Mouse (Mus musculus): ENCODE data around the gene Prtg. TPM values are rescaled to one million over a fixed set of nuclear protein-coding genes. Genes with fewer than 3 reads are reported as not detected.

The Prtg gene
- polyA plus RNA-seq, 1 experiment from 2014 or later, result 0.06 TPM

DNA sequence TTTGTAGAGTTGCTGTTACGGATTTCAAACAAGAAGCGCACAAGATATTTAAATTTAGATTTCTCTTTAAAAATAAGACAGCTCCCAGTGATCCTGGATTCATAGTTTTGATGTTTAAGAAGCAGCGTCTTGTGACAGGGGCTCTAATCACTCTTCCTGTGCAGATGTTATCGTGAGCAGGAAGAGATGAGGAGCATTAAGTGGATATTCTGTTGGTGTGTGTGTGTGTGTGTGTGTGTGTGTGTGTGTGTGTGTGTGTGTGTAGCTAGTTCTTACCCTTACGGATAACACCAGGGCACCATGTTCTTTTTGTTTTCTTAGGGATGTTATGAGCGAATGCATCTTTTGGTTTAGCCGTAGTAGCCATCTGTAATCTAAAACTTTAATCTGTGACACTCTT, 5.4 kb downstream of the Prtg start:
- Histone ChIP-seq H3K27me3 (ENCODE audit: control insufficient read depth, insufficient read depth, low read length) (no peaks in the 10 kb centered on the region), H3K4me3 (ENCODE audit: low read depth, low read length) (no peak overlapping the region), H3K9me3 (ENCODE audit: control insufficient read depth, low read length) (no peaks in the 10 kb centered on the region), H3K27ac (replicated peaks) (no peak overlapping the region), H3K9ac (ENCODE audit: low read length) (no peak overlapping the region), H3K36me3 (ENCODE audit: control insufficient read depth, insufficient read depth, low read length) (no peaks in the 10 kb centered on the region), H3K4me2 (replicated peaks; ENCODE audit: low read depth) (no peak overlapping the region), H3K4me1 (replicated peaks; ENCODE audit: control insufficient read depth, insufficient read depth) (no peaks in the 10 kb centered on the region)
- WGBS, result 81% methylated on average over 7 of the region's 7 CpGs
- no peak for TF ChIP-seq EP300 (optimal IDR thresholded peaks at IDR 0.05)
- TF ChIP-seq CTCF (IDR thresholded peaks at IDR 0.05; ENCODE audit: low read depth), result no peak
- ATAC-seq (ENCODE audit: low FRiP score, low TSS enrichment) (no peak), DNase-seq (ENCODE audit: low spot score) (no peak)

GRCm38 (mm10) chr9:72812594-72813570, 6.2 kb downstream of the Prtg start:
- ATAC-seq (ENCODE audit: low FRiP score, low TSS enrichment) (no peak), DNase-seq (ENCODE audit: low spot score) (no peak)
- no peak overlapping the region for H3K9ac ChIP-seq (ENCODE audit: low read length)
- 35% methylated on average over 18 of the region's 18 CpGs for WGBS
- no peaks in the 10 kb centered on the region for H3K4me1 ChIP-seq (replicated peaks; ENCODE audit: control insufficient read depth, insufficient read depth)
- no peaks in the 10 kb centered on the region for H3K9me3 ChIP-seq (ENCODE audit: control insufficient read depth, low read length)
- H3K4me2 ChIP-seq (replicated peaks; ENCODE audit: low read depth), result no peak overlapping the region
- H3K27me3 ChIP-seq (ENCODE audit: control insufficient read depth, insufficient read depth, low read length), result no peaks in the 10 kb centered on the region
- H3K36me3 ChIP-seq (ENCODE audit: control insufficient read depth, insufficient read depth, low read length), result no peaks in the 10 kb centered on the region
- no peak overlapping the region for H3K4me3 ChIP-seq (ENCODE audit: low read depth, low read length)
- H3K27ac ChIP-seq (replicated peaks), result no peak overlapping the region
- TF ChIP-seq CTCF (IDR thresholded peaks at IDR 0.05; ENCODE audit: low read depth) (no peak), EP300 (optimal IDR thresholded peaks at IDR 0.05) (no peak)

GRCm38 (mm10) chr9:72825511-72825910, 18.8 kb downstream of the Prtg start:
- TF ChIP-seq CTCF (IDR thresholded peaks at IDR 0.05; ENCODE audit: low read depth), result no peak
- no peak for TF ChIP-seq EP300 (optimal IDR thresholded peaks at IDR 0.05)
- Histone ChIP-seq H3K36me3 (ENCODE audit: control insufficient read depth, insufficient read depth, low read length) (no peaks in the 10 kb centered on the region), H3K4me2 (replicated peaks; ENCODE audit: low read depth) (no peak overlapping the region), H3K9ac (ENCODE audit: low read length) (no peak overlapping the region), H3K27me3 (ENCODE audit: control insufficient read depth, insufficient read depth, low read length) (no peaks in the 10 kb centered on the region), H3K27ac (replicated peaks) (no peak overlapping the region), H3K4me3 (ENCODE audit: low read depth, low read length) (no peak overlapping the region), H3K4me1 (replicated peaks; ENCODE audit: control insufficient read depth, insufficient read depth) (no peaks in the 10 kb centered on the region), H3K9me3 (ENCODE audit: control insufficient read depth, low read length) (no peaks in the 10 kb centered on the region)
- DNase-seq (ENCODE audit: low spot score) (no peak), ATAC-seq (ENCODE audit: low FRiP score, low TSS enrichment) (no peak)
- 34% methylated on average over 4 of the region's 4 CpGs for WGBS

GRCm38 (mm10) chr9:72825976-72826375, 19.3 kb downstream of the Prtg start:
- H3K4me1 ChIP-seq (replicated peaks; ENCODE audit: control insufficient read depth, insufficient read depth), result no peaks in the 10 kb centered on the region
- no peak overlapping the region for H3K9ac ChIP-seq (ENCODE audit: low read length)
- H3K4me3 ChIP-seq (ENCODE audit: low read depth, low read length), result no peak overlapping the region
- WGBS, result 17% methylated on average over 3 of the region's 3 CpGs
- DNase-seq (ENCODE audit: low spot score) (no peak), ATAC-seq (ENCODE audit: low FRiP score, low TSS enrichment) (no peak)
- H3K36me3 ChIP-seq (ENCODE audit: control insufficient read depth, insufficient read depth, low read length), result no peaks in the 10 kb centered on the region
- TF ChIP-seq CTCF (IDR thresholded peaks at IDR 0.05; ENCODE audit: low read depth) (no peak), EP300 (optimal IDR thresholded peaks at IDR 0.05) (no peak)
- H3K9me3 ChIP-seq (ENCODE audit: control insufficient read depth, low read length), result no peaks in the 10 kb centered on the region
- no peak overlapping the region for H3K27ac ChIP-seq (replicated peaks)
- H3K27me3 ChIP-seq (ENCODE audit: control insufficient read depth, insufficient read depth, low read length), result no peaks in the 10 kb centered on the region
- H3K4me2 ChIP-seq (replicated peaks; ENCODE audit: low read depth), result no peak overlapping the region

DNA sequence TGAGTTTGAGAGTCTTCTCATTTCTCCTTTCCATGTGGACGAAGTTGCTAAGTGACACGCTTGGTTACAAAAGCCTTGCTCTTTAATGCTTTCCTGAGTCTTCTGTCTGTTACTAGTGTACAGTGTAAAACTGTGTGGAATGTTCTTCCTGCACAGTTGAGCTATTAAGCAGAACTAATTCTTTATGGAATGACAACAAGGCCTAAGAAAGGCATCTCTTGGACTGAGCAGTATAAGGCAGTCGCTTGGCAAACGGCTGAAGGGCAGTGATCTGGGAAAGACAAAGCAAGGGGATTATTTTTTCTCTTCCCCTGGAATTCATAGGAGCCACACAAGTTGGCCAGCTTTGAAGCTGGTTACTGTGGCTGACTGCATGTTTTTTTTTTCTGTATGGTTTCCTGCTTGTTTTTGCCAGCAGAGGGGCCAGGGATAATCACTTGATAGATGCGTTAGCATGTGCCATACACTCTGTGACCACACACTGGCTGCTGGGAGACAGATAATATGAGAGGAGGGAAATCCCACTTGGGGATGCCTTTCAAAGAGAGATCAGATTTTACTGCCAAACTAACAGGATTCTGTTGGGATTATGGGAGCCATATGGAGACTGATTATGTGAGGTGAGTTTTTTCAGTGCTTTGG, 22.1 kb downstream of the Prtg start:
- Histone ChIP-seq H3K4me1 (replicated peaks; ENCODE audit: control insufficient read depth, insufficient read depth) (no peaks in the 10 kb centered on the region), H3K9me3 (ENCODE audit: control insufficient read depth, low read length) (no peaks in the 10 kb centered on the region), H3K4me3 (ENCODE audit: low read depth, low read length) (no peak overlapping the region), H3K27ac (replicated peaks) (0 out of 2 replicates have a peak overlapping the region, but pooled peaks have one; percentile 30), H3K27me3 (ENCODE audit: control insufficient read depth, insufficient read depth, low read length) (no peaks in the 10 kb centered on the region), H3K9ac (ENCODE audit: low read length) (no peak overlapping the region), H3K4me2 (replicated peaks; ENCODE audit: low read depth) (no peak overlapping the region), H3K36me3 (ENCODE audit: control insufficient read depth, insufficient read depth, low read length) (no peaks in the 10 kb centered on the region)
- TF ChIP-seq CTCF (IDR thresholded peaks at IDR 0.05; ENCODE audit: low read depth), result no peak
- no peak for TF ChIP-seq EP300 (optimal IDR thresholded peaks at IDR 0.05)
- 39% methylated on average over 5 of the region's 5 CpGs for WGBS
- no peak for DNase-seq (ENCODE audit: low spot score)
- ATAC-seq (ENCODE audit: low FRiP score, low TSS enrichment), result no peak

Data from stomach, postnatal 0 days (tissue).